Mouse (Mus musculus): ENCODE measurements at regions not wholly inside any gene's neighbourhood (a gene's known extent, or its start where the extent isn't known, plus 50 kb on each side); places are given as distances from the start of the nearest gene placed in this dataset.

DNA sequence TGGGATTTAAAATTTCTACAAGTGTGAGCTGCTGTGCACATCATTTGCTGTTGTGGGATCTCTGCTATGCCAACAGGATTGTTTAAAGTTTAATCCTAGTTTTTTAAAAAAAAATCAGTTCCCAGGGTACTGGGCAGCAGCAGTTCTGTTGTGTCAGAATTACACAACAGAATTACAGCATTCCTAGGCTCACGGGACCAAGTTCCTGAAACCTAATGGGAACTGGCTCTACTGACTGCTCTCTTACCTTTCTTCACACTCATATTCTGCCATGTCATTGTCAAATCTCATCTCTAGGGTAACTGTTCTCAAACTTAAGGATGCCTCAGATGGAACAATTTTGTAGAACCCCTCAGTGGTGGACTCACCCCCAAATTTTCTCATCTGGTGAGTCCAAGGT lies 73.0 kb downstream of the Pttg1 start:
- TF ChIP-seq EP300 (IDR thresholded peaks at IDR 0.05; ENCODE audit: low read depth) = no peak
- TF ChIP-seq CTCF (IDR thresholded peaks at IDR 0.05; ENCODE audit: low read depth) = no peak

Measured in heart, postnatal 0 days (tissue).